Mouse (Mus musculus) bone marrow macrophage, adult 2 months (primary cell): Measurements from ENCODE around the gene Smim6. TPM values are rescaled to one million over a fixed set of nuclear protein-coding genes. Genes with fewer than 3 reads are reported as not detected.

Experiments
- H3K27ac ChIP-seq: 2 replicates; pipeline ENCODE4 v1.5.1; 2012; ENCODE audit warnings: low read depth, low read length; ENCODE audit not compliant: insufficient read depth
- H3K4me1 ChIP-seq: 2 replicates; pipeline ENCODE4 v1.6.1; 2012; ENCODE audit warnings: low read length; ENCODE audit not compliant: control insufficient read depth, insufficient read depth
- H3K4me3 ChIP-seq: 2 replicates; pipeline ENCODE4 v1.5.1; 2012; ENCODE audit warnings: mild to moderate bottlenecking, low read length, moderate library complexity; ENCODE audit not compliant: insufficient read depth
- CTCF ChIP-seq: IDR thresholded peaks from 2 replicates; pipeline ENCODE4 v1.5.1; 2012; ENCODE audit warnings: low read depth, mild to moderate bottlenecking, low read length, moderate library complexity
- POLR2A ChIP-seq: IDR thresholded peaks from 2 replicates; pipeline ENCODE4 v1.6.1; 2012; ENCODE audit warnings: mild to moderate bottlenecking, low read depth, low read length, borderline replicate concordance
- polyA plus RNA-seq: library from polyadenylated mRNA; stranded (reverse); fragments of >200 nt; gene quantifications from 2 replicates; pipeline ENCODE4 v1.2.4, GENCODE M21; 2012; ENCODE audit not compliant: missing spikeins, insufficient read depth, insufficient read length

The Smim6 gene
- polyA plus RNA-seq, 1 experiment: not detected

DNA sequence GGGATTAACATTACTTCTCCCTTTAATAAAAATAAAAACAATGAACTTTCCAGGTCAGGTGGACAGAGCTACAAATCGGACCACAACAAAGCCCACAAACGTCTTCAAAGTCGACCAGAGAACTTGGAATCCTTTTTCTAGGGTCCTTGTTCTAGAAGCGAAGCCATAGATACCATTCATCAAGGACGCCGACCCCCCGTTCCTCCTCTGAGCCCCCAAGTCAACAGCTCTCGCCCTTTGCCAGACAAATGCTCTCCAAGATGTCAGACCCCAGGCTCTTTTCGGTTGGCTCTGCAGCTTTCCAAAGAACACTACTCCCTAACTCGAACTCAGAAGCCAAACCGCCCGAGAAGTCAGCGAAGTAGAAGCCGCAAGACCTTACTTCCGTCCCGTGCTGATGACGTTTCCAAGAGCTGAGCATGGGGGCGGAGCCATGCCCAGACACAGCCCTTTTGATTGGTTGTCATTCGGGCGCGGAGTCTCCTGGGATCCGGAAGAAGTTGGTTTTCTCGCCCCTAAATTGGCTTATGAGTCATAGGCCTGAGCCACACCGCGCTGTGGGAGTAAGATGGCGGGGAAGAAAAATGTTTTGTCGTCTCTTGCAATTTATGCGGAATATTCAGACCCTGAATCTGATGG lies 21.4 kb downstream of the Smim6 start, which contains the start of the genes Sap30bp and Recql5:
Gene Sap30bp (plus strand): TSS at position 175 of the 639 bp plus-strand sequence.
Gene Recql5 (minus strand): TSS at position 370 of the 639 bp plus-strand sequence.
- Histone ChIP-seq H3K4me1 (peaks cover 22% of the 10 kb centered on the region), H3K27ac (0 out of 2 replicates have a peak within 1 kb of the TSS, but pooled peaks have one; percentile 18), H3K4me3 (peak within 1 kb of the TSS; percentile 95)
- TF ChIP-seq CTCF (no peak), POLR2A (0 out of 2 replicates have a peak, but pooled peaks have one; percentile 42)

DNA sequence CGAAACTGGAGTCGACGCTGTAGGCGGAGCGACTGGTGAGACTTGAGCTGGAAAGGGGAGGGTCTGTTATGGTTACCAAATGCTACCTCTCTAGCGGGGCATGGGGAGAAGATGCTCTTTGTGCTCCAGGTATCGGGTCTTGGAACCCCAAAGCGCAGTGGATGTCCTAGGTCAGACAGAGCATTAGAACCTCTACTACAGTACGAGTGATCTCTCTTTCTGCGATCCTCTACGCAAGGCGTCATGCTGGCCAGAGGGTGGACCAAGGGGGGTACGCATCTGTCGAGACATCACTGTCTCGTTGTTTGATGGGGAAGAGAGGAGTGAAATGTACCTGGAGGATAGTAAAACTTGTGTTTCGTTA lies 21.9 kb downstream of the Smim6 start:
- Histone ChIP-seq H3K4me3 (peak overlapping the region; percentile 85), H3K27ac (no peak overlapping the region), H3K4me1 (peaks cover 19% of the 10 kb centered on the region)
- TF ChIP-seq POLR2A (no peak), CTCF (no peak)

DNA sequence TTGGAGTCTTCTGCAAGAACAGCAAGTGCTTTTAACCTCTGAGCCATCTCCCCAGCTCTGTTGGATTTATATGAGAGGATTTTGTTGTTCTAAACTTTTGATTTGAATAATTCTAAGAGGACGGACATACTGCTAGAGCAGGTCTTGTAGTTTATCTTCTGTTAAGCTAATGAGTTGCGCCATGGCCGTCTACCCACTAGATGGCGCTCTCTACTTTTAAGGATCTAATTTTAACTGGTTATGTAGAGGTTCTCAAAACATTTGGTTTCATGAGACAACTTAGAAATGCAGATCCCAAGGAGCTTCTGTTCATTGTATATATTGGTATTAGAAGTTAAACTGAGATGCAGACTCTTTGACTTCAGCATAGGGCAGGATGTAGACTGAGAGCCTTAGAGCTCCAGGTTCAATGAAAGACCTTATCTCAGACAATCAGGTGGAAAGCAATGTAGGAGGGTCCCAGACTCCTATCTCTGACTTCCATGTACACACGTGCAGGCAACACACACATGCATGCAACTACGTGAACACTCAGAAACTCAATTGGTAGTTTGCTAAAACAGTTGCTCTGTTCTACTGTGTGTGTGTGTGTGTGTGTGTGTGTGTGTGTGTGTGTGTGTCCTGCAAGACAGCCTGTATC lies 28.0 kb downstream of the Smim6 start:
- TF ChIP-seq POLR2A (no peak), CTCF (no peak)
- Histone ChIP-seq H3K4me3 (no peak overlapping the region), H3K27ac (no peak overlapping the region), H3K4me1 (peaks cover 3% of the 10 kb centered on the region)

DNA sequence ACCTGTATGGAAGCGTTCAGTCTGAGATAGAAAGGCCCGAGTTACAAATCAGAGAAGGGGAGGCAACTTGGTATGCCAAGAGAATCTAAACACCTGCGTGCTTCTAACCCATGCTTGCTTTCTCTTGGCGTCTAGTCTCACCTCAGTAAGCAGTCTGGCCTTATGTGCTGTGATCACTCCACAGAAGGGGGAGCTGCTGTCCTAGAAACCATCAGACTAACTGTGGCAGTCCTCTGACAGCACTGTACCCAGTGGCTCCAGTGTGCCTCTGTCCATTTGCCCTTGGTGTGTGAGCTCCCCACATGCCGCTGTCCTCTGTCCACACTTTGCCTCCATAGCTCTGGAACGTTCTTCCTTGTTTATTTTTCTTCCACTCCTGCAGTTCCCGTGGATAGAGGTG lies 30.2 kb downstream of the Smim6 start:
- no peak overlapping the region for H3K27ac ChIP-seq
- no peak for TF ChIP-seq CTCF
- TF ChIP-seq POLR2A: no peak
- H3K4me3 ChIP-seq: no peak overlapping the region
- no peaks in the 10 kb centered on the region for H3K4me1 ChIP-seq

DNA sequence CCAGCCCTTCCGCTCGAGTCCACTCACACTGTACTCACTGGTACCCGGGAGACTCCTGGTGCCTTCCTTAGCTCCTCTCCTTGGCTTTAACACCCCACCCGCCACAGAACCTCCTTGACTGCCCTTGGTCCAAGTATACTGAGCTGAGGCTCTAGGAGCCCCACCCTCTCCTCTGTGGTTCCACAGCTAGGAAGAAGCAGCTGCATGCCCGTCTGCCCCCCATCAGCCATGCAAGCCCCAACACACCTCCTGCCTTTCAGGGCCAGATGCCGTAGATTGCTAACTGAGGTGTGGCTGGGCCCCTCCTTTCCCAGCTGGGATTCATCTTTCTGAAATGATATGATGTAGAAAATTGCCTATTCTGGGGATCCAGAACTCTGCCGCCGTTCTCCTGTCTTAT lies 33.4 kb downstream of the Smim6 start:
- no peak overlapping the region for H3K27ac ChIP-seq
- H3K4me3 ChIP-seq: no peak overlapping the region
- no peaks in the 10 kb centered on the region for H3K4me1 ChIP-seq
- no peak for TF ChIP-seq POLR2A
- no peak for TF ChIP-seq CTCF

DNA sequence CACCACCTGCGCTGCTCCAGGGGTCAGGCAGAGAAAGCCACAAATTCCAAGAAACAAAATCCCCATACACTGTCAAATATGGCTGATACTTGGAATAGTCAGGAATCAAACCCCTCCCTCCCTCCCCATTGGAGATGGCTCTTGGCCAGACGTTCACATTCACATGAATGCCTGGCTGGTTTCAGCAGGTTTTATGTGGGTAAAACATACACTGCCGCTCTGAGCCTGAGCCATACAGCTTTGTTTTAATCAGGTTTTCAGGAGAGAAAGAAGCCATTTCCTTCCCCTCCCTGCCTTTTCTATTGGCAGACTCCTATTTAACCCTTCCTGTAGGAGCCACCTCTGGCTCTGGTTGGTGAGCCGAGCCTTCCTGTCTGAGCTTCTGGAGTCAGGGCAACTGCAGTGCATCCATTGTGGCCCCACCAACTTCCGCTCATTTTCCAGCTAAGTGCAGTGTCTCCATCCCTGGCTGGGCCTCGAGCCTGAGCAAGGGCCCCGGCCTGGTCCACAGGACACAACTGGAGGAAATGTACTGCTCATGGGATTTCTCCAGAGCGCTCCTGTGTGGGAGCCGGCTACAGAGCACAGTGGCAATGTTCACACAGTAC lies 34.5 kb downstream of the Smim6 start:
- no peaks in the 10 kb centered on the region for H3K4me1 ChIP-seq
- TF ChIP-seq POLR2A (no peak), CTCF (no peak)

DNA sequence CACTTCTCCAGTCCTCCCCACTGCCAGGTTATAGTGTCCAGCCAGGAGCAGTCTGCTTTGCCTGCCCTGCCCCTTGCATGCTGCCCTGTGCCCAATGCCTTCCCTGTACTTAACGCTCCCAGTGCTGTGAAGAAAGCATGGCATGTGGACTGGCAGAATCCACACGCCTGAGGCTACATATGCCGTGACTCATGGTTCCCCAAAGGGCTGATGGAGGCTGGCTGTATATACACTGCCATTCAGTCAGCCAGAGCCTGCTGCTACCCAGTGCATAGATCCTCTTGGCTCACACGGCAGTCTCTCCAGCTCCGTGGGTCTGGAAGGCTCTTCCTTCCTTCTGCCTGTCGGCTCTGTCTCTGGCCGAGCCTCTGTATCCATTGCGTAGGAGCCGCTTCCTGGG lies 36.5 kb downstream of the Smim6 start:
- no peak overlapping the region for H3K4me3 ChIP-seq
- H3K4me1 ChIP-seq: no peaks in the 10 kb centered on the region
- TF ChIP-seq POLR2A (no peak), CTCF (no peak)
- H3K27ac ChIP-seq: no peak overlapping the region

More for the DNA sequence above, 34.5 kb downstream of the Smim6 start:
- no peak overlapping the region for H3K27ac ChIP-seq
- H3K4me3 ChIP-seq: no peak overlapping the region

DNA sequence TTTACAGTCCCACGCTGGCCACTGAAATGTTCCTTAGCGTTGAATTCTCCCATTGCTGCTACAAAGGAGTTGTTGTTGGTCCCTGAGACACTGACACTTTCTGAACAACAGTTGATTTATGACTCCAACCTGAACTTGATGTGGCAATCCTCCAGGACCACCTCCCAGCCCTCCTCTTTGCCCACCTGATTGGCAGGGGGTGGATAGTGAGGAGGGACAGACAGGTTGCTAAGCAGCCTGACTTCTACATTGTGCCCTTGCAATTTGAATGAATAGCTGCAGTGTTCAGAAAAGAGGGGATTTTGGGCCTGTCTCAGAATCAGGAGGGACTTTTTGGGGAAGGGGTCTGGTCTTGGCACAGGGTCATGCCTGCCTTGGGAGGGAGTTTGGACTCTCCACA lies 38.9 kb downstream of the Smim6 start:
- Histone ChIP-seq H3K27ac (no peak overlapping the region), H3K4me1 (peaks cover 11% of the 10 kb centered on the region; the same call in 1 of the 2 replicates), H3K4me3 (no peak overlapping the region)
- TF ChIP-seq CTCF (no peak), POLR2A (no peak)

DNA sequence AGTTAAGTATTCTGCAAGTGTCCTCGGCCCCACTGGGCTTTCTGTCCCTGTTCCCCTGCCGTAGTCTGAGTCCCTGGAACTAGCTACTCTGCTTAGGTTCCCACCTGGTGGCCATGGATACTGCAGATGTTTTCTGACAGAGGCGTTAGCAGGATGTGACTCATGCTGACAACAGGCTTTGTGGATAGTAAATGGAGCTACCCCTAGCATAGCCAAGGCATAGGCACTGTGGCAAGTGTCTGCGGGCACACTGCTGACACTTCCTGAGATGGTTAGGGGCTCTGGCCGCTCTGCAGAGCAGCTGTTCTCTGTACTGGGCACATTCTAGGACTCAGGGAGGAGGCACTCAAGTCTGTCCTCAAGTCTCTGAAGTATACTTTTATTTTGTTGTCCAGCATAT lies 42.9 kb downstream of the Smim6 start:
- Histone ChIP-seq H3K27ac (no peak overlapping the region), H3K4me1 (peaks cover 11% of the 10 kb centered on the region; the same call in 1 of the 2 replicates), H3K4me3 (no peak overlapping the region)
- TF ChIP-seq CTCF: no peak
- TF ChIP-seq POLR2A: no peak
